ENCODE assay signal across 32 mouse cellular contexts in genomic region chr5:119326895-119327294, GRCm38 (mm10).
"Had no signal": no experiment of that assay in that cellular context is flagged by ENCODE, and none has a peak within 500 bp of the region (broad histone marks: within the 10 kb centered on the region; RNA-seq: fewer than 3 reads in every experiment).

No protein-coding gene starts in this region.

- H3K9ac ChIP-seq: limb, embryonic 12.5 days; limb, embryonic 13.5 days; limb, embryonic 15.5 days; liver, embryonic 12.5 days; liver, embryonic 13.5 days; liver, embryonic 14.5 days; liver, embryonic 15.5 days; liver, postnatal 0 days; lung, embryonic 14.5 days; lung, embryonic 15.5 days; midbrain, embryonic 12.5 days; midbrain, embryonic 13.5 days; midbrain, embryonic 15.5 days; neural tube, embryonic 12.5 days had no signal

- H3K4me3 ChIP-seq: limb, embryonic 10.5 days; limb, embryonic 12.5 days; limb, embryonic 13.5 days; limb, embryonic 15.5 days; liver, embryonic 12.5 days; liver, embryonic 13.5 days; liver, embryonic 15.5 days; lung, embryonic 15.5 days; megakaryocyte, embryonic 14.5 days; midbrain, embryonic 10.5 days; midbrain, embryonic 12.5 days; midbrain, embryonic 13.5 days; midbrain, embryonic 15.5 days; myocyte; neural tube, embryonic 12.5 days had no signal

- H3K27ac ChIP-seq: limb, embryonic 10.5 days; limb, embryonic 12.5 days; limb, embryonic 13.5 days; limb, embryonic 15.5 days; liver, embryonic 12.5 days; liver, embryonic 13.5 days; liver, embryonic 14.5 days; liver, embryonic 15.5 days; lung, embryonic 15.5 days; macrophage; midbrain, embryonic 10.5 days; midbrain, embryonic 12.5 days; midbrain, embryonic 13.5 days; midbrain, embryonic 15.5 days; neural tube, embryonic 12.5 days had no signal

- H3K4me1 ChIP-seq: limb, embryonic 12.5 days; limb, embryonic 13.5 days; midbrain, embryonic 13.5 days; midbrain, embryonic 15.5 days; neural tube, embryonic 12.5 days had no signal

- ATAC-seq: liver, embryonic 12.5 days; liver, postnatal 0 days; lung, postnatal 0 days; midbrain, embryonic 13.5 days; midbrain, embryonic 15.5 days; midbrain, embryonic 16.5 days had no signal

- H3K36me3 ChIP-seq: limb, embryonic 10.5 days; limb, embryonic 12.5 days; limb, embryonic 13.5 days; limb, embryonic 15.5 days; liver, embryonic 12.5 days; liver, embryonic 13.5 days; liver, embryonic 15.5 days; lung, embryonic 15.5 days; midbrain, embryonic 10.5 days; midbrain, embryonic 12.5 days; midbrain, embryonic 13.5 days; midbrain, embryonic 15.5 days; neural tube, embryonic 12.5 days had no signal

- DNase-seq: left cerebral cortex, postnatal 4 days; liver; liver, embryonic 13.5 days; liver, postnatal 0 days; lung, adult 18-20 months; lung, adult 2 months; lung, embryonic 14.5 days; lung, postnatal 10 days; lung, postnatal 14 days; lung, postnatal 36 days; lung, postnatal 4 days; midbrain, embryonic 14.5 days had no signal

- H3K27me3 ChIP-seq: liver, embryonic 12.5 days; liver, embryonic 13.5 days; liver, embryonic 15.5 days; lung, embryonic 15.5 days; midbrain, embryonic 15.5 days; neural tube, embryonic 12.5 days had no signal

- H3K9me3 ChIP-seq: limb, embryonic 10.5 days; limb, embryonic 12.5 days; limb, embryonic 13.5 days; limb, embryonic 15.5 days; liver, embryonic 12.5 days; liver, embryonic 13.5 days; liver, embryonic 15.5 days; lung, embryonic 15.5 days; megakaryocyte, embryonic 14.5 days; midbrain, embryonic 10.5 days; midbrain, embryonic 12.5 days; midbrain, embryonic 13.5 days; midbrain, embryonic 15.5 days; neural tube, embryonic 12.5 days had no signal

- H3K4me2 ChIP-seq: limb, embryonic 12.5 days; limb, embryonic 13.5 days; limb, embryonic 15.5 days; liver, embryonic 11.5 days; liver, embryonic 12.5 days; liver, embryonic 13.5 days; liver, embryonic 15.5 days; lung, embryonic 14.5 days; lung, embryonic 15.5 days; midbrain, embryonic 11.5 days; midbrain, embryonic 12.5 days; midbrain, embryonic 13.5 days; midbrain, embryonic 15.5 days; neural tube, embryonic 12.5 days had no signal
